Mouse (Mus musculus) layer of hippocampus, adult 9-11 months (tissue): ENCODE measurements around the gene Grk5.
A peak's percentile ranks its signal among the peaks of the same experiment; 100 is the strongest.
"Not testable (repeated sequence)": the region's sequence is repeated elsewhere in the genome, so short reads cannot be mapped to it uniquely, and the experiment has no call there.

Experiments used
- DNase-seq: peaks from one replicate; pipeline ENCODE4 v3.0.0; 2022

Gene Grk5

DNA sequence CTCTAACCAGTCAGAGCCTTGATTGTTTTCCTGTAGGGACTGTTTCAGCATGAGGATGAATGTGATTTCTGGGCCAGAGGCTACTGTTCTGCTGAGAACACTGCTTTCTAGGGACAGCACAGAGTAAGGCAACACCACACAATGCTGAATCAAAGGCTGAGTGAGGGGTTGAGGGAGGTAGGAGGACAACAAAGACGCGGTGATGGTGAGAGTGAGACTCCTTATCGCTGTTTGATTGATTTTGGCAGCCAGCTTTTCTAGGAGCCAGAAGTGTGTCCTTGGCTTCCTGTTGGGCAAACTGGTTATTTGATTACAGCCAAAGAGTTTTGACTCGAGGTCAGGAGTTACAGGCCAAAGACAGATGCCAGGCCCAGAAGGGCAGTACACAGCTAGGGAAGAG is 25.7 kb downstream of the Grk5 start:
- DNase-seq, result no peak

- DNase-seq, result no peak
Measured at GRCm38 (mm10) chr19:60915862-60916261, 26.3 kb downstream of the Grk5 start.

GRCm38 (mm10) chr19:60916869-60917570 is 27.5 kb downstream of the Grk5 start:
- DNase-seq, result no peak

DNA sequence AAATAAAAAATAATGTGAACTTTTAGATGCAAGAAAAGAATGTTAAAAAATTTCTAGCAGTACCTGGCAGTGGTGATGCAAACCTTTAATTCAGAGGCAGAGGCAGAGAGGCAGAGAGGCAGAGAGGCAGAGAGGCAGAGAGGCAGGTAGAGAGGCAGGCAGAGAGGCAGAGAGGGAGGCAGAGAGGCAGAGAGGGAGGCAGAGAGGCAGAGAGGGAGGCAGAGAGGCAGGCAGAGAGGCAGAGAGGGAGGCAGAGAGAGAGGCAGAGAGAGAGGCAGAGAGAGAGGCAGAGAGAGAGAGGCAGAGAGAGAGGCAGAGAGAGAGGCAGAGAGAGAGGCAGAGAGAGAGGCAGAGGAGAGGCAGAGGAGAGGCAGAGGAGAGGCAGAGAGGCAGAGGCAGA is 35.0 kb downstream of the Grk5 start:
- DNase-seq, result not testable (repeated sequence)

DNA sequence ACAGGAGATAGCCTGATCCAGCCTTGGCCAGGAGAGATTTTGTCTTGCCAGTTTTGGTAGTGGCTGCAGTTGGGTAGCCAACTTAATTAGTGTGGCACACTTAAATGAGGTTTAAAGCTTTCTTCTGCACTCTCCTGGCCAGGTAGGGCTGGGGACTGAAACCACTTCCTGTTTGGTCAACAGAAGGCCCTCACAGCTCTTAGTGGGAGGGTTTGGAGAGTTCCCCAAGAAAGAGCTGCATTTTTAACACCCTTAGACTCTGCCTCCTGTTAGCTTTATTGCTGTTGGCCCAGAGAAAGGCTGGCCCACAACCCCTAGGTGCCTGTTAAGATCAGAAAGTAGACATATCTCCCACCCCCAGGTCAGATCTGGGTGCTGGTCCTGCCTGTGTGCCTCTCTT is 45.5 kb downstream of the Grk5 start:
- no peak for DNase-seq

- DNase-seq, result peak; percentile 11
Measured at GRCm38 (mm10) chr19:60939954-60940379, 50.4 kb downstream of the Grk5 start.

GRCm38 (mm10) chr19:60940866-60941265 is 51.3 kb downstream of the Grk5 start:
- DNase-seq, result no peak

DNA sequence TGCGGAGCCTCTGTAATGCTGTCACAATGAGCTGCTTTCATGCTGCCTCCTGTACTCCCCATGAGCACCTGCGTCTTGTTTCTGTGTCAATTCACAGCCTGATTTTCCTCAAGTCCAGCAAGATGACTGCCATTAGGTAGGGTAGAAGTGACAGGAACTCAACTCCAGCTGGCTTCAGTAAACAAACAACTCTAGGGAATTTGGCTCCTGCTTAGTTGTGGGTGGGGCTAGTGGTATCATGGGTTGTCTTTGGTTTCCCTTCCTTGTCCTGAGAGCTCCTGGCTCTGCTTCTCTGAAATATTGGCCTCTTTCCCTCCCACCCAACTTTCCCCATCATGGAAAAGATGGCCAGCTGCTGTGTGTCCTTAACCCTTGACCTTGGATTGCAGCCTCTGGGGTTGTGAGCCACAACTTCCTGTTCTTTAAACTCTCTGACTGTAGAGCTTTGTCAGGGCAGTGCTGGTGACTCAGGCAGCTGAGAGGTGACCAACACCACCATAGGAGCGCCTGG is 56.3 kb downstream of the Grk5 start:
- DNase-seq, result peak; percentile 12

DNA sequence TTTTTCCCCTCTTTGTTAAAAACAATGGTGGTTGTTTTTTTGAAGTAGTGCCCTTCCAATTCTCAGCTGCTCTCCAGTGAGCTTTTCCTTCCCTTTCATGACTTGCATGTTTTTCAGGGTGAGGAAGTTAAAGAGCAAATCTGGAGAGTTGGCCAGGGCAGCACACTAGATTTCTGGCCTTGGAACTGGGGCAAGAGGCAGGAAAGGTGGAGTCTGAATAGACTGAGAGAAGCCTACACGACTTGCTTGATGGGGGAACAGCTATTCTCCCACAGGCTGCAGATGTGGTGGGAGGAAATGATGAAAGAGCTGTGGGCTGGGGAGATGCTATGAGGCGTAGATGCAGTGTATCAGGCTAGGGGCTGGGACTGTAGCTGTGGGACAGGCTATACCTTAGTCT is 57.1 kb downstream of the Grk5 start:
- no peak for DNase-seq

GRCm38 (mm10) chr19:60948996-60949395 is 59.4 kb downstream of the Grk5 start:
- DNase-seq, result no peak

GRCm38 (mm10) chr19:60950056-60950869 is 60.7 kb downstream of the Grk5 start:
- DNase-seq, result no peak

- DNase-seq, result no peak
Measured at GRCm38 (mm10) chr19:60955131-60955530, 65.6 kb downstream of the Grk5 start.

DNA sequence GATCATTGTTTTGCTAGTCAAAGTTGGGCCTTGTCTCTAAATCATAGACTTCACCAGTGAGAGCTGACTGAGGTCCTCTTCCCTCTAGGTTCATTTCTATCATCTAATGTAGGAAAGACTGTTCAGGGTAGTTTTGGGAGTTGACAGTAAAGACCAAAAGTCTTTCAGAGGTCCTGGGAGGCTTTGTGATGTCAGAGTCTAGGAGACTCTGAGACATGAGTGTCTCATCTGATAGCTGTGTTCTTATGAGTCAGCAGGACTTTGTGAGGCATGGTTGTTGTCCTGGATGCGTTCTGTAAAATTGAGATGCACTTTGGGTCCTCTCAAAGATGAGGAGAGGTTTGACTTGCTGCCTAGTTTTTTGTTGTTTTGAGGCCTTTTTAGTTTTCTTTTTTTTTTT is 66.2 kb downstream of the Grk5 start:
- no peak for DNase-seq

DNA sequence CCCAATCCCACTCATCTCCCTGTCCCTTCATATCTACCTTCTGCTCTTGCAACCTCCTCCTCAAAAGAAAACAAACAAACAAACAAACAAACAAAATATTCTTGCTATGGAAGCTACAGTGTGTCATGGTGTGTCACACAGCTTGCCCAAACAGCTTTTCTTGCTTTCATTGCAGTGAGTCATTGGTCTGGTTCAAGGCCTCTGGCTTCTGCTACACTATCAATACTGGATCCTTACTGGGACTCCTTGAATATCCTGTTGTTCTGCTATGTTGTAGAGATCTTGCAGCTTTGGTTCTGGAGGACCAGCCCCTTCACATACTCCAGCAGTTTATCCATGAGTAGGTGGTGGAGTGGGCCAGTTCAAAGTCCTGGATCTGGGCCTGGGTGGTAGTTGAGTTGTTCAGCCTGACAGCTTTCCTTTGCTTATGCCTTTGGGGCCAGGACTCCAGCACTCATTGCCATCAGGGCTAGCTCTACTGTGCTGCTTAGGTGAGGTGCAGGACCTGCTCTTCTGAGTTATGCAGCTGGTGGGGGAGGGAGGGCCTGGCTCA is 66.7 kb downstream of the Grk5 start:
- no peak for DNase-seq

- DNase-seq, result no peak
Measured at GRCm38 (mm10) chr19:60959706-60960230, 70.2 kb downstream of the Grk5 start.

DNA sequence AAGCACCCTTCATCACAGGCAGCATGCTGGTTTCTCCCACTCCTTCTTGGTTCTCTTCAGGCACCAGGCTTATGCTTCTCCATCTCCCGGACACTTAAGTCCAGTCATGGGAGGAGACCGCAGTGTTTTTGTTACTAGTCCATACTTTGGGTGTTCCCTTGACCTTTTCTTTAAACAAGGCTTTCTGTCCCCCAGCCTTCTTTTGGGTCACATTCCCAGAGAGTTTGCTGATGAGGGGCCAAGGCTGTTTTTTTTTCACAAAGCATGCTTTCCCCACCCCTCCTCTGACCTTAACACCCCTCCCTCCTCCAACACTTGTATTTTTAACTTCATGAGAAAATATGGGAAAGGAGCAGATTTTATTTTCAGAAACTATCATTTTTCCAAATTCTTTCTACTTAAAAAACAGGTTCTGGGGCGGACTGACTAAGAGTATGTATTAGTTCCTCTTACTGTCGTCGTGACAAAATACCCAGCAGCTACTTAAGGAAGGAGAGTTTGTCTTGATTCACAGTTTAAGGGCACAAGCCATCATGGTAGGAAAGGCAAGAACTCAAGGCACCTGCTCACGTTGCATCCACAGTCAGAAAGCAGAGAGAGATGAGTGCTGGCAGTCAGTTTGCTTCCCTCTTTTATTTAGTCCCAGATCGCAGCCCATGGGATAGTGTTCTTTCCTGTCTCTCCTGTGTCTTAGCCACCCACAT is 73.0 kb downstream of the Grk5 start:
- no peak for DNase-seq

GRCm38 (mm10) chr19:60967909-60968308 is 78.4 kb downstream of the Grk5 start:
- DNase-seq, result no peak

- DNase-seq, result no peak
Measured at GRCm38 (mm10) chr19:60970406-60970805, 80.9 kb downstream of the Grk5 start.

DNA sequence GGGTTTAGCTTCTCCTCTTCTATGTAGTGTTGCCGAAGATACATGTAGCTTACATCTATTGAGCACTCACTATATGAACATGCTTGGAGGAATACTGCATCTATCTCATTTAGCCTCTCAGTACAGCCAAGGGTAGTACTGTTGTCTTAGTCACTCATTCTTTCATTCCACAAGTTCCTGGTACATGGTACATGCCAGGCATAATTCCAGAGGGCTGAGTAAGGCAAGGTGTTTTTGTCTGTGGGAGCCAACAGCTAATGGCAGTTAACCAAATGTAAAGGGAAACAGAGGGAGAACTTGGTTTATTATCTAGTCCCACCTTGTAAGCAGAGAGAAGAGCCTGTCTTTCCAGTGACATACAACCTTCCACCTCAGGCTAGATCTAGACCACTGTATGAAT is 82.0 kb downstream of the Grk5 start:
- DNase-seq, result no peak

DNA sequence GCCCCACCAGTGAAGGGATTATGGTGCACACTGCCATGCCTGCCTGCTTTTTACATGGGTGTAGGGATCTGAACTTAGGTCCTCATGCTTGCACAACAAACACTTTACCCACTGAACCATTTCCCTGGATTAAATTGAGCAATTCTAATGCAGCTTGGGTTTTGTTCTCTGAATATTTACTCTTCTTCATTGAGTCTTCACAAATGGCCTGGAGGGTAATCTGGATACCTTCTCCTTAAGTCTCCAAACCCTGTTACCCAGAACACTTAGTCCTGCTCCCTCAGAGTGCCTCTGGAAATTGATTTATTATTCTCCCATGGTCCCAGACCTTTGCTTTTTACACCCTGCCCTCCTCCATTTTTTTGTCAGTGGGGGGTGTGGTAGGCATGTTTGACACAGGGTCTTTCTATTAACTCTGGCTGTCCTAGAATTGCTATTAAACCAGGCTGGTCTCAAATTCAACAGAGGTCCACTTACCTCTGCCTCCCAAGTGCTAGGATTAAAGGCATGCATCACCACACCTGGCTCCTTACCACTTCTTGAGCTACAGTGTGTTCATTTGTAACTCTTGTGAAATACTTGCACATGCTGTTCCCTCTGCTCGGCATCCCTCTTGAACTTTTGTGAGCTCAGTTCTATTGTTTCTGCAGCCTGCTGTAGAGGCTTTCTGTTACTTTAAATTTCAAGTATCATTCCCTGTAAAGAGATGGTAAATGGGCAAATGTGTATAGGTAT is 82.9 kb downstream of the Grk5 start:
- no peak for DNase-seq

DNA sequence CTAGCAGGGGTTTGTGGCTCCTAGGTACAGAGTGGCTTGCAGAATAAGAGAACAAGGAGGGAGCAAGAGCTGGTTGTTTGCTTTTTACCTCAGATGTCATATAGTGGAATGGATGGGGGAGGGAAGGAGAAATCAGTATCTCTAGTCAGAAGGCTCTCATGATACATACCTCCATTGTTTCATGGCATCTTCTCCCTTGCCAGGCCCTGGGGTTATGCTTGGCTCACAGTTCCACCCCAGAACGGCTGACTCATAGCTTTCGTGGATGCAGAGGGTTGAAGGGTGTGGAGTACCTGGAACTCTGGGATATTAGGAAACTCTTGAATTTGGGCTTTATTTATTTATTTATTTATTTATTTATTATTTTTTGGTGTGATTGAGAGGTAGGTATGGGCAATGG is 84.0 kb downstream of the Grk5 start:
- DNase-seq, result no peak

- DNase-seq, result no peak
Measured at GRCm38 (mm10) chr19:60979581-60979980, 90.0 kb downstream of the Grk5 start.
